27 mouse cellular contexts compared by ENCODE assay signal in the genomic region with DNA sequence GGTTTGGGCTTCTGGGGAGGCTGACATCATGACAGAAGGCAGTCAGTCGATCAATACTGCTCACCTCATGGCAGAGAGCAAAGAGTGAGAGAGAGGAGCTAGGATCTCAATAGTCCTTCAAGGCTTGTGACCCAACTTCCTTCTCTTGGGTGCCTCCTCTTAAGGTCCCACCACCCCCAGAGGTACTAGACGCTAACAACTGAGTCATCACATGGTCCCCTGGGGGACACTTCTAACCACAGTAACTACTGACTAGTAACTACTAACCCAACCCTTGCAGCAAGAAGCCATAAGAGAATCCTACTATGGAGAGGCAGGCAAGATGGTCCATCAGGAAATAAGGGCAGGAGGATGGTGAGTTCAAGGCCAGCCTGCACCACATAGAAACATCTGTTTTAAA.
"Had no signal": no experiment of that assay in that cellular context is flagged by ENCODE, and none has a peak within 500 bp of the region (broad histone marks: within the 10 kb centered on the region; RNA-seq: fewer than 3 reads in every experiment).

No protein-coding gene starts in this region.

- H3K4me2 ChIP-seq: embryonic facial prominence, embryonic 12.5 days; embryonic facial prominence, embryonic 13.5 days; embryonic facial prominence, embryonic 15.5 days; forebrain, embryonic 12.5 days; forebrain, embryonic 13.5 days; forebrain, embryonic 15.5 days had no signal

- H3K27me3 ChIP-seq: embryonic facial prominence, embryonic 12.5 days; embryonic facial prominence, embryonic 13.5 days; embryonic facial prominence, embryonic 15.5 days; forebrain, embryonic 12.5 days; forebrain, embryonic 13.5 days; forebrain, embryonic 15.5 days had no signal

- H3K4me1 ChIP-seq: embryonic facial prominence, embryonic 12.5 days; forebrain, embryonic 10.5 days; forebrain, embryonic 12.5 days; forebrain, embryonic 13.5 days; forebrain, embryonic 15.5 days had no signal

- H3K9ac ChIP-seq: embryonic facial prominence, embryonic 12.5 days; embryonic facial prominence, embryonic 13.5 days; embryonic facial prominence, embryonic 15.5 days; forebrain, embryonic 12.5 days; forebrain, embryonic 13.5 days; forebrain, embryonic 15.5 days; forebrain, postnatal 0 days had no signal

- H3K27ac ChIP-seq: embryonic facial prominence, embryonic 12.5 days; embryonic facial prominence, embryonic 13.5 days; embryonic facial prominence, embryonic 15.5 days; forebrain, embryonic 10.5 days; forebrain, embryonic 12.5 days; forebrain, embryonic 13.5 days; forebrain, embryonic 15.5 days; gastrocnemius, adult 2 months; heart, adult 2 months had no signal

- H3K4me3 ChIP-seq: embryonic facial prominence, embryonic 12.5 days; embryonic facial prominence, embryonic 13.5 days; embryonic facial prominence, embryonic 15.5 days; erythroblast, embryonic 14.5 days; forebrain, embryonic 10.5 days; forebrain, embryonic 12.5 days; forebrain, embryonic 13.5 days; forebrain, embryonic 15.5 days; gastrocnemius, adult 2 months; heart, adult 2 months had no signal

- DNase-seq: cerebellum, adult 8-10 months; cerebellum, adult 9-10 months; cerebellum, adult 9-11 months; cerebellum, postnatal 10 days; cerebellum, postnatal 14 days; cerebellum, postnatal 25 days; cerebellum, postnatal 36 days; embryo, embryonic 11 days; forebrain, postnatal 0 days; gastrocnemius, adult 2 months; gastrocnemius, postnatal 10 days; gastrocnemius, postnatal 14 days; gastrocnemius, postnatal 25 days; gastrocnemius, postnatal 36 days; heart, adult 11 months; heart, adult 18-20 months; heart, adult 2 months had no signal

- H3K36me3 ChIP-seq: embryonic facial prominence, embryonic 12.5 days; embryonic facial prominence, embryonic 13.5 days; embryonic facial prominence, embryonic 15.5 days; forebrain, embryonic 10.5 days; forebrain, embryonic 12.5 days; forebrain, embryonic 15.5 days had no signal

- H3K9me3 ChIP-seq: embryonic facial prominence, embryonic 12.5 days; embryonic facial prominence, embryonic 13.5 days; embryonic facial prominence, embryonic 15.5 days; forebrain, embryonic 10.5 days; forebrain, embryonic 12.5 days; forebrain, embryonic 13.5 days; forebrain, embryonic 15.5 days had no signal

- ATAC-seq: forebrain, embryonic 13.5 days; forebrain, embryonic 14.5 days; forebrain, embryonic 15.5 days; forebrain, embryonic 16.5 days; forebrain, postnatal 0 days had no signal
